Mouse (Mus musculus) left cerebral cortex, adult 11 months (tissue): Measurements from ENCODE around the gene Anapc15.

Experiments
- DNase-seq: peaks from one replicate; pipeline ENCODE4 v3.0.0; 2022; ENCODE audit warnings: low spot score

Gene Anapc15

GRCm38 (mm10) chr7:101847934-101848333 is 15.6 kb upstream of the Anapc15 start:
- DNase-seq: no peak

GRCm38 (mm10) chr7:101851689-101852088 is 11.8 kb upstream of the Anapc15 start:
- DNase-seq: no peak

- no peak for DNase-seq
Observed at GRCm38 (mm10) chr7:101852846-101853245, 10.7 kb upstream of the Anapc15 start.

- DNase-seq: no peak
Observed at GRCm38 (mm10) chr7:101853816-101854215, 9.7 kb upstream of the Anapc15 start.

- no peak for DNase-seq
Observed at GRCm38 (mm10) chr7:101857094-101857493, 6.4 kb upstream of the Anapc15 start, which contains the start of gene Folr2. Folr2 (minus strand) TSS chr7:101857194.

- DNase-seq: no peak
Observed at GRCm38 (mm10) chr7:101858362-101858761, 5.2 kb upstream of the Anapc15 start.

- DNase-seq: no peak
Observed at GRCm38 (mm10) chr7:101860978-101861377, 2.5 kb upstream of the Anapc15 start.

- no peak for DNase-seq
Observed at GRCm38 (mm10) chr7:101862291-101862690, 1.2 kb upstream of the Anapc15 start.

GRCm38 (mm10) chr7:101866491-101867265 is 3.2 kb downstream of the Anapc15 start:
- DNase-seq: no peak

- DNase-seq: no peak
Observed at GRCm38 (mm10) chr7:101867482-101867881, 4.0 kb downstream of the Anapc15 start.

- DNase-seq: no peak
Observed at GRCm38 (mm10) chr7:101868241-101869162, 5.0 kb downstream of the Anapc15 start.

- no peak for DNase-seq
Observed at GRCm38 (mm10) chr7:101869163-101869500, 5.6 kb downstream of the Anapc15 start.

GRCm38 (mm10) chr7:101870629-101871028 is 7.1 kb downstream of the Anapc15 start, which contains the start of gene Folr1:
Folr1 (minus strand) TSS chr7:101870788.
- DNase-seq: no peak

- DNase-seq: no peak
Observed at GRCm38 (mm10) chr7:101871296-101871695, 7.8 kb downstream of the Anapc15 start.

GRCm38 (mm10) chr7:101875978-101876377 is 12.5 kb downstream of the Anapc15 start:
- DNase-seq: no peak

GRCm38 (mm10) chr7:101880855-101881254 is 17.3 kb downstream of the Anapc15 start:
- DNase-seq: no peak

GRCm38 (mm10) chr7:101882413-101883154 is 19.1 kb downstream of the Anapc15 start:
- DNase-seq: no peak

GRCm38 (mm10) chr7:101884160-101884559 is 20.6 kb downstream of the Anapc15 start:
- no peak for DNase-seq

GRCm38 (mm10) chr7:101886274-101886673 is 22.8 kb downstream of the Anapc15 start:
- no peak for DNase-seq

- no peak for DNase-seq
Observed at GRCm38 (mm10) chr7:101888460-101888859, 24.9 kb downstream of the Anapc15 start.

- no peak for DNase-seq
Observed at GRCm38 (mm10) chr7:101895695-101896094, 32.2 kb downstream of the Anapc15 start.
